Mouse (Mus musculus): ENCODE results near the gene Jph2. TPM values are rescaled to one million over a fixed set of nuclear protein-coding genes. Genes with fewer than 3 reads are reported as not detected.

Jph2 gene
- polyA plus RNA-seq, 1 experiment from 2014 or later: 0.94 TPM

GRCm38 (mm10) chr2:163330742-163331141 lies 67.1 kb downstream of the Jph2 start:
- H3K27ac ChIP-seq: no peak overlapping the region
- H3K4me3 ChIP-seq: no peak overlapping the region
- no peak overlapping the region for H3K9ac ChIP-seq
- H3K27me3 ChIP-seq (replicated peaks): no peaks in the 10 kb centered on the region
- 26% methylated on average over 7 of the region's 7 CpGs for WGBS
- ATAC-seq (replicated peaks): no peak
- 0 out of 2 replicates have a peak, but pooled peaks cover 7% of the 10 kb centered on the region for H3K4me1 ChIP-seq
- no peak overlapping the region for H3K4me2 ChIP-seq
- H3K9me3 ChIP-seq: no peaks in the 10 kb centered on the region
- no peaks in the 10 kb centered on the region for H3K36me3 ChIP-seq (replicated peaks)

- no peak overlapping the region for H3K9ac ChIP-seq
- no peak overlapping the region for H3K4me3 ChIP-seq
- H3K36me3 ChIP-seq (replicated peaks): no peaks in the 10 kb centered on the region
- H3K27ac ChIP-seq: no peak overlapping the region
- H3K9me3 ChIP-seq: no peaks in the 10 kb centered on the region
- ATAC-seq (replicated peaks): no peak
- WGBS: 61% methylated on average over 1 of the region's 1 CpGs
- H3K4me2 ChIP-seq: no peak overlapping the region
- H3K4me1 ChIP-seq: no peaks in the 10 kb centered on the region
- H3K27me3 ChIP-seq (replicated peaks): no peaks in the 10 kb centered on the region
These were observed 74.6 kb downstream of the Jph2 start for GRCm38 (mm10) chr2:163323163-163323562.

GRCm38 (mm10) chr2:163318777-163319176 lies 79.0 kb downstream of the Jph2 start:
- Histone ChIP-seq H3K9ac (no peak overlapping the region), H3K27ac (no peak overlapping the region), H3K4me2 (no peak overlapping the region), H3K4me3 (no peak overlapping the region), H3K36me3 (replicated peaks) (no peaks in the 10 kb centered on the region), H3K27me3 (replicated peaks) (no peaks in the 10 kb centered on the region), H3K9me3 (no peaks in the 10 kb centered on the region), H3K4me1 (no peaks in the 10 kb centered on the region)
- no peak for ATAC-seq (replicated peaks)
- WGBS: 85% methylated on average over 3 of the region's 3 CpGs

- Histone ChIP-seq H3K27ac (no peak overlapping the region), H3K4me3 (no peak overlapping the region), H3K27me3 (replicated peaks) (no peaks in the 10 kb centered on the region), H3K9ac (no peak overlapping the region), H3K4me2 (no peak overlapping the region), H3K36me3 (replicated peaks) (no peaks in the 10 kb centered on the region), H3K4me1 (no peaks in the 10 kb centered on the region), H3K9me3 (no peaks in the 10 kb centered on the region)
- WGBS: 94% methylated on average over 4 of the region's 4 CpGs
- ATAC-seq (replicated peaks): no peak
These were observed 80.5 kb downstream of the Jph2 start for GRCm38 (mm10) chr2:163317281-163317680.

GRCm38 (mm10) chr2:163310163-163310688 lies 87.6 kb downstream of the Jph2 start:
- WGBS: 78% methylated on average over 11 of the region's 11 CpGs
- no peak overlapping the region for H3K27ac ChIP-seq

GRCm38 (mm10) chr2:163309376-163309775 lies 88.4 kb downstream of the Jph2 start:
- Histone ChIP-seq H3K9me3 (no peaks in the 10 kb centered on the region), H3K27ac (peak overlapping the region; percentile 26), H3K4me2 (no peak overlapping the region), H3K27me3 (replicated peaks) (no peaks in the 10 kb centered on the region), H3K4me1 (peaks cover 14% of the 10 kb centered on the region), H3K4me3 (no peak overlapping the region), H3K9ac (no peak overlapping the region), H3K36me3 (replicated peaks) (no peaks in the 10 kb centered on the region)
- ATAC-seq (replicated peaks): 0 out of 2 replicates have a peak, but pooled peaks have one; percentile 24
- WGBS: 63% methylated on average over 17 of the region's 17 CpGs

More at GRCm38 (mm10) chr2:163310163-163310688, 87.6 kb downstream of the Jph2 start:
- no peak for ATAC-seq (replicated peaks)
- H3K36me3 ChIP-seq (replicated peaks): no peaks in the 10 kb centered on the region
- no peaks in the 10 kb centered on the region for H3K9me3 ChIP-seq
- no peaks in the 10 kb centered on the region for H3K27me3 ChIP-seq (replicated peaks)
- no peak overlapping the region for H3K9ac ChIP-seq
- H3K4me2 ChIP-seq: no peak overlapping the region
- no peak overlapping the region for H3K4me3 ChIP-seq
- H3K4me1 ChIP-seq: peaks cover 14% of the 10 kb centered on the region

- Histone ChIP-seq H3K36me3 (replicated peaks) (no peaks in the 10 kb centered on the region), H3K27me3 (replicated peaks) (no peaks in the 10 kb centered on the region), H3K4me3 (no peak overlapping the region), H3K27ac (no peak overlapping the region), H3K4me1 (peaks cover 44% of the 10 kb centered on the region), H3K4me2 (no peak overlapping the region), H3K9ac (no peak overlapping the region), H3K9me3 (no peaks in the 10 kb centered on the region)
- no peak for ATAC-seq (replicated peaks)
- WGBS: 63% methylated on average over 9 of the region's 9 CpGs
These were observed 94.8 kb downstream of the Jph2 start for GRCm38 (mm10) chr2:163303037-163303436.

GRCm38 (mm10) chr2:163301641-163302040 lies 96.2 kb downstream of the Jph2 start:
- no peaks in the 10 kb centered on the region for H3K9me3 ChIP-seq
- no peaks in the 10 kb centered on the region for H3K36me3 ChIP-seq (replicated peaks)
- 65% methylated on average over 5 of the region's 5 CpGs for WGBS
- H3K27ac ChIP-seq: no peak overlapping the region
- no peak overlapping the region for H3K4me2 ChIP-seq
- H3K9ac ChIP-seq: no peak overlapping the region
- no peak for ATAC-seq (replicated peaks)
- no peaks in the 10 kb centered on the region for H3K27me3 ChIP-seq (replicated peaks)
- no peak overlapping the region for H3K4me3 ChIP-seq
- peaks cover 58% of the 10 kb centered on the region for H3K4me1 ChIP-seq

- WGBS: 29% methylated on average over 14 of the region's 14 CpGs
- Histone ChIP-seq H3K9ac (no peak overlapping the region), H3K4me2 (no peak overlapping the region), H3K4me3 (no peak overlapping the region), H3K4me1 (peaks cover 69% of the 10 kb centered on the region), H3K36me3 (replicated peaks) (no peaks in the 10 kb centered on the region), H3K27ac (peak overlapping the region; percentile 30; the same call in 1 of the 2 replicates), H3K27me3 (replicated peaks) (no peaks in the 10 kb centered on the region), H3K9me3 (no peaks in the 10 kb centered on the region)
- 0 out of 2 replicates have a peak, but pooled peaks have one; percentile 19 for ATAC-seq (replicated peaks)
These were observed 97.4 kb downstream of the Jph2 start for GRCm38 (mm10) chr2:163300069-163301060.

GRCm38 (mm10) chr2:163296999-163297630 lies 100.7 kb downstream of the Jph2 start:
- Histone ChIP-seq H3K9ac (no peak overlapping the region), H3K27me3 (replicated peaks) (no peaks in the 10 kb centered on the region), H3K36me3 (replicated peaks) (no peaks in the 10 kb centered on the region), H3K4me3 (no peak overlapping the region), H3K9me3 (no peaks in the 10 kb centered on the region), H3K27ac (peak overlapping the region; percentile 61), H3K4me1 (peaks cover 56% of the 10 kb centered on the region), H3K4me2 (peak overlapping the region; percentile 26; the same call in 1 of the 2 replicates)
- 15% methylated on average over 11 of the region's 11 CpGs for WGBS
- ATAC-seq (replicated peaks): peak; percentile 74

- no peak for ATAC-seq (replicated peaks)
- Histone ChIP-seq H3K4me1 (peaks cover 31% of the 10 kb centered on the region), H3K27me3 (replicated peaks) (no peaks in the 10 kb centered on the region), H3K36me3 (replicated peaks) (no peaks in the 10 kb centered on the region), H3K9ac (no peak overlapping the region), H3K27ac (peak overlapping the region; percentile 23), H3K4me3 (no peak overlapping the region), H3K4me2 (peak overlapping the region; percentile 9), H3K9me3 (no peaks in the 10 kb centered on the region)
- 17% methylated on average over 21 of the region's 21 CpGs for WGBS
These were observed 108.9 kb downstream of the Jph2 start for GRCm38 (mm10) chr2:163288881-163289379.

Data from midbrain, embryonic 15.5 days (tissue).